21 mouse cellular contexts compared by ENCODE assay signal in genomic region chr11:88449180-88449579, GRCm38 (mm10).
DNase-seq lines count a peak whose midpoint lies in the region; ATAC-seq and TF ChIP-seq lines count a peak whose summit lies in the region.
"Had no signal": no experiment of that assay in that cellular context is flagged by ENCODE, and none has a peak within 500 bp of the region (broad histone marks: within the 10 kb centered on the region; RNA-seq: fewer than 3 reads in every experiment).

No protein-coding gene starts in this region.

- peak; percentile 33; the same call in 1 of the 2 replicates for TF ChIP-seq CTCF in heart, postnatal 0 days (IDR thresholded peaks at IDR 0.05; ENCODE audit: low read depth)

- no peak overlapping the region for H3K9ac ChIP-seq in heart, embryonic 11.5 days (ENCODE audit: low read depth, low read length)
- no peak overlapping the region for H3K9ac ChIP-seq in heart, postnatal 0 days (replicated peaks; ENCODE audit: low read depth, low read length)
- no peak overlapping the region for H3K9ac ChIP-seq in midbrain, embryonic 12.5 days (replicated peaks)
- H3K9ac ChIP-seq in midbrain, embryonic 15.5 days, result no peak overlapping the region
- H3K9ac ChIP-seq: forebrain, embryonic 15.5 days; neural tube, embryonic 12.5 days had no signal

- peaks cover 46% of the 10 kb centered on the region for H3K4me1 ChIP-seq in heart, embryonic 11.5 days (ENCODE audit: control insufficient read depth, insufficient read depth, low read length)
- peaks cover 32% of the 10 kb centered on the region for H3K4me1 ChIP-seq in heart, postnatal 0 days (ENCODE audit: control insufficient read depth, insufficient read depth)
- peaks cover 53% of the 10 kb centered on the region for H3K4me1 ChIP-seq in midbrain, embryonic 12.5 days
- H3K4me1 ChIP-seq in midbrain, embryonic 15.5 days, result peaks cover 32% of the 10 kb centered on the region

- intact Hi-C loops in heart, postnatal 36 days (cut with DNase I), result no loop called here

- no peak for TF ChIP-seq EP300 in heart, postnatal 0 days (IDR thresholded peaks at IDR 0.05; ENCODE audit: low read depth)

- ATAC-seq in heart, embryonic 11.5 days (replicated peaks; ENCODE audit: insufficient number of reproducible peaks, low FRiP score, low TSS enrichment), result no peak
- peak; percentile 59 for ATAC-seq in heart, postnatal 0 days (ENCODE audit: insufficient read depth, low read depth)
- ATAC-seq in midbrain, embryonic 12.5 days (ENCODE audit: low FRiP score, low read depth), result no peak
- ATAC-seq in midbrain, embryonic 15.5 days (replicated peaks), result no peak
- ATAC-seq: activated CD4-positive, CD25-positive, alpha-beta regulatory T cell, adult 4 months; forebrain, embryonic 15.5 days; lung, postnatal 0 days had no signal

- 74% methylated on average over 6 of the region's 6 CpGs for WGBS in heart, embryonic 11.5 days (ENCODE audit: insufficient replicate concordance)
- 59% methylated on average over 6 of the region's 6 CpGs for whole genome bisulfite sequencing in heart, postnatal 0 days
- WGBS in midbrain, embryonic 12.5 days, result 93% methylated on average over 6 of the region's 6 CpGs
- 92% methylated on average over 6 of the region's 6 CpGs for WGBS in midbrain, embryonic 15.5 days

- peak overlapping the region; percentile 67 for H3K27ac ChIP-seq in heart, embryonic 11.5 days (ENCODE audit: low read depth, low read length)
- peak overlapping the region; percentile 73 for H3K27ac ChIP-seq in heart, postnatal 0 days (ENCODE audit: low read depth)
- H3K27ac ChIP-seq in midbrain, embryonic 12.5 days (replicated peaks), result peak overlapping the region; percentile 43
- H3K27ac ChIP-seq in midbrain, embryonic 15.5 days, result no peak overlapping the region
- H3K27ac ChIP-seq: embryonic facial prominence, embryonic 10.5 days; forebrain, embryonic 15.5 days; neural tube, embryonic 12.5 days had no signal

- H3K36me3 ChIP-seq in heart, embryonic 11.5 days (ENCODE audit: control insufficient read depth, insufficient read depth, low read length), result no peaks in the 10 kb centered on the region
- H3K36me3 ChIP-seq in heart, postnatal 0 days (replicated peaks; ENCODE audit: control insufficient read depth, insufficient read depth, low read length), result peaks cover 5% of the 10 kb centered on the region
- peaks cover 7% of the 10 kb centered on the region for H3K36me3 ChIP-seq in midbrain, embryonic 12.5 days
- H3K36me3 ChIP-seq in midbrain, embryonic 15.5 days (replicated peaks), result no peaks in the 10 kb centered on the region
- H3K36me3 ChIP-seq: forebrain, embryonic 15.5 days; neural tube, embryonic 12.5 days had no signal

- H3K27me3 ChIP-seq in heart, embryonic 11.5 days (ENCODE audit: control insufficient read depth, insufficient read depth, low read length), result no peaks in the 10 kb centered on the region
- H3K27me3 ChIP-seq in heart, postnatal 0 days (ENCODE audit: control insufficient read depth, insufficient read depth, low read length), result no peaks in the 10 kb centered on the region
- no peaks in the 10 kb centered on the region for H3K27me3 ChIP-seq in midbrain, embryonic 12.5 days
- H3K27me3 ChIP-seq in midbrain, embryonic 15.5 days (replicated peaks), result no peaks in the 10 kb centered on the region
- H3K27me3 ChIP-seq: forebrain, embryonic 15.5 days; neural tube, embryonic 12.5 days had no signal

- DNase-seq in heart, postnatal 4 days, result no peak
- no peak for DNase-seq in heart, postnatal 0 days (ENCODE audit: low spot score)
- DNase-seq in heart, postnatal 36 days, result no peak
- no peak for DNase-seq in lung, postnatal 4 days
- DNase-seq: adrenal gland, adult 8-10 months; cerebellum, adult 11-12 months; cerebellum, postnatal 10 days; gastrocnemius, postnatal 14 days; kidney, adult 8-10 months; kidney, postnatal 36 days; layer of hippocampus, postnatal 36 days; right cerebral cortex, postnatal 14 days had no signal

- no peak overlapping the region for H3K4me3 ChIP-seq in heart, embryonic 11.5 days (ENCODE audit: low read depth, low read length)
- no peak overlapping the region for H3K4me3 ChIP-seq in heart, postnatal 0 days (ENCODE audit: low read depth, low read length)
- H3K4me3 ChIP-seq in midbrain, embryonic 12.5 days, result no peak overlapping the region
- no peak overlapping the region for H3K4me3 ChIP-seq in midbrain, embryonic 15.5 days
- H3K4me3 ChIP-seq: embryonic facial prominence, embryonic 10.5 days; forebrain, embryonic 15.5 days; neural tube, embryonic 12.5 days had no signal

- H3K9me3 ChIP-seq in heart, embryonic 11.5 days (replicated peaks; ENCODE audit: control insufficient read depth, low read length), result no peaks in the 10 kb centered on the region
- no peaks in the 10 kb centered on the region for H3K9me3 ChIP-seq in heart, postnatal 0 days (replicated peaks; ENCODE audit: control insufficient read depth, low read length)
- H3K9me3 ChIP-seq in midbrain, embryonic 12.5 days, result no peaks in the 10 kb centered on the region
- H3K9me3 ChIP-seq in midbrain, embryonic 15.5 days, result no peaks in the 10 kb centered on the region
- H3K9me3 ChIP-seq: embryonic facial prominence, embryonic 10.5 days; forebrain, embryonic 15.5 days; neural tube, embryonic 12.5 days had no signal

- no peak overlapping the region for H3K4me2 ChIP-seq in heart, embryonic 11.5 days
- no peak overlapping the region for H3K4me2 ChIP-seq in heart, postnatal 0 days (ENCODE audit: low read depth, low read length)
- H3K4me2 ChIP-seq in midbrain, embryonic 12.5 days (replicated peaks), result no peak overlapping the region
- no peak overlapping the region for H3K4me2 ChIP-seq in midbrain, embryonic 15.5 days
- H3K4me2 ChIP-seq: forebrain, embryonic 15.5 days; midbrain, embryonic 11.5 days; neural tube, embryonic 12.5 days had no signal
